Mouse (Mus musculus) intestine, embryonic 16.5 days (tissue): ENCODE data around the gene Arih1. TPM values are rescaled to one million over a fixed set of nuclear protein-coding genes. Genes with fewer than 3 reads are reported as not detected.

Experiments used
- ATAC-seq: fragments of 200-750 bp; cut with Nextera tagmentation; 2 replicates; pipeline ENCODE4 v1.8.0; 2017; ENCODE audit warnings: moderate TSS enrichment, moderate library complexity
- H3K27ac ChIP-seq: fragments of 300-500 bp; sonication (generic); 2 replicates; pipeline ENCODE4 v1.5.1; 2014; ENCODE audit warnings: mild to moderate bottlenecking, low read length
- H3K27me3 ChIP-seq: fragments of 300-500 bp; sonication (generic); replicated peaks from 2 replicates; pipeline ENCODE4 v1.6.1; 2014; ENCODE audit warnings: low read length, control low read depth, mixed read lengths; ENCODE audit not compliant: control insufficient read depth, insufficient read depth
- H3K36me3 ChIP-seq: fragments of 300-500 bp; sonication (generic); 2 replicates; pipeline ENCODE4 v1.6.1; 2014; ENCODE audit warnings: low read length, control low read depth; ENCODE audit not compliant: control insufficient read depth, insufficient read depth
- H3K4me1 ChIP-seq: fragments of 300-500 bp; sonication (generic); 2 replicates; pipeline ENCODE4 v1.6.1; 2014; ENCODE audit warnings: low read length, control low read depth, mixed read lengths; ENCODE audit not compliant: control insufficient read depth, insufficient read depth
- H3K4me2 ChIP-seq: fragments of 300-500 bp; sonication (generic); 2 replicates; pipeline ENCODE4 v1.6.1; 2014; ENCODE audit warnings: low read depth, low read length, control low read depth
- H3K4me3 ChIP-seq: fragments of 300-500 bp; sonication (generic); 2 replicates; pipeline ENCODE4 v1.5.1; 2014; ENCODE audit warnings: mild to moderate bottlenecking, low read length
- H3K9ac ChIP-seq: fragments of 300-500 bp; sonication (generic); 2 replicates; pipeline ENCODE4 v1.6.1; 2014; ENCODE audit warnings: low read depth, low read length
- H3K9me3 ChIP-seq: fragments of 300-500 bp; sonication (generic); 2 replicates; pipeline ENCODE4 v1.6.1; 2016; ENCODE audit warnings: low read length, control low read depth; ENCODE audit not compliant: control insufficient read depth
- WGBS: fragments of 180-500 bp; shearing (Covaris S2); extraction: QIAGEN DNeasy Blood & Tissue Kit; methylation state at CpG from one replicate; pipeline ENCODE4 v1.1.7; 2014; 5-methylcytosine and 5-hydroxymethylcytosine counted together
- polyA plus RNA-seq: library from polyadenylated mRNA; unstranded; fragments of >200 nt; fragmentation: Nextera tagmentation; extraction: Ambion mirVana; gene quantifications from 2 replicates; pipeline ENCODE4 v1.2.1, GENCODE M21; 2015

The Arih1 gene
- polyA plus RNA-seq, 1 experiment from 2014 or later: 7.7 TPM

DNA sequence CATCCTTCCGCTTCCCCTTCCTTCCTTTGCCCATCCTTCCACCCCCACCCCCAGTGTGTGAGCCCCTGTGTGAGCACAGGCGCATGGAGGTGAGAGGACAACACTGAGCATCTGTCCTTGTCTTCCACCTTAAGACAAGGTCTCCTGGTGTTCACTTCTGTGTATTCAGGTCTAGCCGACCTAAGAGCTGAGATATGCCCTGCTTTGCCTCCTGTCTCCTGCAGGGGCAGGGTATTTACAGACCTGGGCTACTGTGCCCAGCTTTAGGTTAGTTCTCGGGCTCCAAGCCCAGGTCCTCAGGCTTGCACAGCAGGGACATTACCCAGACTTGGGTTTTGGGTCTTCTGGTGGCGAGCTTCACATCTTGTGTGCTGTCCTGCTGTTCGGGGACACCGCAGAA is 30.7 kb upstream of the Arih1 start:
- H3K4me1 ChIP-seq: no peaks in the 10 kb centered on the region
- no peaks in the 10 kb centered on the region for H3K36me3 ChIP-seq
- WGBS: 55% methylated on average over 7 of the region's 7 CpGs
- H3K9ac ChIP-seq: no peak overlapping the region
- H3K4me2 ChIP-seq: no peak overlapping the region
- ATAC-seq: no peak
- H3K27me3 ChIP-seq: 0 out of 2 replicates have a peak, but pooled peaks cover 3% of the 10 kb centered on the region
- H3K9me3 ChIP-seq: no peaks in the 10 kb centered on the region
- no peak overlapping the region for H3K4me3 ChIP-seq
- H3K27ac ChIP-seq: no peak overlapping the region

GRCm38 (mm10) chr9:59515069-59515468 is 28.7 kb upstream of the Arih1 start:
- H3K4me3 ChIP-seq: no peak overlapping the region
- ATAC-seq: no peak
- no peaks in the 10 kb centered on the region for H3K36me3 ChIP-seq
- 0 out of 2 replicates have a peak, but pooled peaks cover 3% of the 10 kb centered on the region for H3K27me3 ChIP-seq
- no peaks in the 10 kb centered on the region for H3K9me3 ChIP-seq
- no peaks in the 10 kb centered on the region for H3K4me1 ChIP-seq
- no peak overlapping the region for H3K9ac ChIP-seq
- H3K27ac ChIP-seq: no peak overlapping the region
- 51% methylated on average over 3 of the region's 3 CpGs for WGBS
- no peak overlapping the region for H3K4me2 ChIP-seq

DNA sequence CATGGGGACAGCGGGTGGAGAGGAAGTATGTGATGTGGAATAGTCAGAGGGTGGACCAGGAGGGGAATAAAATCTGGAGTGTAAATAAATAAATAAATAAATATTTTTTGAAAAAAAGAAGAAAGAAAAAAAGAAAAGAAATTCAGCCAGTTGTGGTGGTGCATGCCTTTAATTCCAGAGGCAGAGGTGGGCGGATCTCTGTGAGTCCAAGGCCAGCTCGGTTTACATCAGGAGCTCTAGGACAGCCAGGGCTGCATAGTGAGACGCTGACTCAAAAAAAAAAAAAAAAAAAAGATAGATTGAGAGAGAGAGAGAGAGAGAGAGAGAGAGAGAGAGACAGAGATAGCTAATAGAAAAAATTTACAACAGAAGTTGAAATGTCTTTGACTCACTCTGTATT is 26.0 kb upstream of the Arih1 start:
- 40% methylated on average over 4 of the region's 4 CpGs for WGBS
- Histone ChIP-seq H3K9me3 (no peaks in the 10 kb centered on the region), H3K4me3 (no peak overlapping the region), H3K36me3 (no peaks in the 10 kb centered on the region), H3K27me3 (0 out of 2 replicates have a peak, but pooled peaks cover 3% of the 10 kb centered on the region), H3K9ac (no peak overlapping the region), H3K4me1 (no peaks in the 10 kb centered on the region), H3K4me2 (no peak overlapping the region), H3K27ac (no peak overlapping the region)
- no peak for ATAC-seq

DNA sequence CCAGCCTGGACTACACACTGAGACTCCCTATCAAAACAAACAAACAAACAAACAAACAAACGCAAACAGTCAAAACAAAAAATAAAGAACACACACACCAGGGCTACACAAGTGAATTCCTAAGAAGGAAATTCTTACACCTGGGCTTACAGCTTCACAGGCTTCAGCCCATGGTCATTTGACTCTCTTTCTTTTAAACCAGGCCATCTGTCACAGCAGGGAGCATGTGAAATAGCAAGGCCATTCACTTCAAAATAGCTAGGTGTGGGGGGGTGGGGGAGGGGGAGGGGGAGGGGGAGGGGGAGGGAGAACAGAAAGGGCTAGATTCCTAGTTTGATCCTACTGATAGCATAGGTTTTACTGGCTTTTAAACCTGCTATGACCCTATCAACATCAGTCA is 21.7 kb upstream of the Arih1 start:
- H3K27me3 ChIP-seq: no peaks in the 10 kb centered on the region
- WGBS: 39% methylated on average over 1 of the region's 1 CpGs
- ATAC-seq: no peak
- no peak overlapping the region for H3K4me2 ChIP-seq
- H3K9me3 ChIP-seq: no peaks in the 10 kb centered on the region
- no peaks in the 10 kb centered on the region for H3K36me3 ChIP-seq
- no peak overlapping the region for H3K4me3 ChIP-seq
- H3K4me1 ChIP-seq: no peaks in the 10 kb centered on the region
- no peak overlapping the region for H3K9ac ChIP-seq
- H3K27ac ChIP-seq: no peak overlapping the region

DNA sequence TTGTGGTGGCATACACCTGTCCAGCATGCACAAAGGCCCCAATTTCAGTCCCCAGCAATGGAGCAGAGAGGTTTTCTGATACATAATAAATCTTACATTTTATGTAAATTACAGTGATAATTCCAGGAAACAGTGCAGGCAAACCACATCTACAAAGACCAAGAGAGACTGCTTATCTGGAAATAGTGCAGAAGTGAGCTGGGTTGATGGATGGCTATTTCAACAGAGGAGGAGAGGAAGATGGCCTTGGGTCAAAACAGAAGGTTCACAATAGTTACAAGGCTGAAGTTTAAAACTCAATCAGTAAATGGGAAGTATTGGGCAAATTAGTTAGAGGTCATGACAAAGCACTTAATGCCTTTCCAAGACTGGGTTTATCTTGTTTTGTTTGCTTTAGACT is 913 bp upstream of the Arih1 start:
- Histone ChIP-seq H3K9ac (peak overlapping the region; percentile 99; the same call in 1 of the 2 replicates), H3K36me3 (no peaks in the 10 kb centered on the region), H3K4me3 (peak overlapping the region; percentile 98), H3K4me1 (peaks cover 4% of the 10 kb centered on the region), H3K9me3 (no peaks in the 10 kb centered on the region), H3K4me2 (peak overlapping the region; percentile 65), H3K27me3 (no peaks in the 10 kb centered on the region), H3K27ac (peak overlapping the region; percentile 97)
- ATAC-seq: no peak

- Histone ChIP-seq H3K36me3 (no peaks in the 10 kb centered on the region), H3K9me3 (no peaks in the 10 kb centered on the region), H3K27ac (peak overlapping the region; percentile 97), H3K4me3 (peak overlapping the region; percentile 98), H3K4me2 (peak overlapping the region; percentile 86; the same call in 1 of the 2 replicates), H3K9ac (peak overlapping the region; percentile 99), H3K27me3 (no peaks in the 10 kb centered on the region), H3K4me1 (peaks cover 5% of the 10 kb centered on the region)
- peak; percentile 80 for ATAC-seq
- WGBS: under 1% methylated on average over 54 of the region's 71 CpGs
These were observed 321 bp downstream of the Arih1 start for GRCm38 (mm10) chr9:59486076-59486518.

GRCm38 (mm10) chr9:59485511-59486075 is 825 bp downstream of the Arih1 start:
- Histone ChIP-seq H3K9ac (peak overlapping the region; percentile 99), H3K36me3 (no peaks in the 10 kb centered on the region), H3K4me3 (peak overlapping the region; percentile 98), H3K27me3 (no peaks in the 10 kb centered on the region), H3K4me1 (peaks cover 5% of the 10 kb centered on the region), H3K9me3 (no peaks in the 10 kb centered on the region), H3K4me2 (peak overlapping the region; percentile 86), H3K27ac (peak overlapping the region; percentile 97)
- ATAC-seq: peak; percentile 50
- WGBS: under 1% methylated on average over 33 of the region's 34 CpGs

- no peak for ATAC-seq
- H3K4me3 ChIP-seq: peak overlapping the region; percentile 98
- no peaks in the 10 kb centered on the region for H3K9me3 ChIP-seq
- H3K27ac ChIP-seq: no peak overlapping the region
- H3K36me3 ChIP-seq: no peaks in the 10 kb centered on the region
- H3K4me2 ChIP-seq: peak overlapping the region; percentile 86
- H3K4me1 ChIP-seq: peaks cover 5% of the 10 kb centered on the region
- WGBS: 10% methylated on average over 7 of the region's 7 CpGs
- H3K27me3 ChIP-seq: no peaks in the 10 kb centered on the region
- H3K9ac ChIP-seq: peak overlapping the region; percentile 99
These were observed 1.7 kb downstream of the Arih1 start for GRCm38 (mm10) chr9:59484760-59485159.

DNA sequence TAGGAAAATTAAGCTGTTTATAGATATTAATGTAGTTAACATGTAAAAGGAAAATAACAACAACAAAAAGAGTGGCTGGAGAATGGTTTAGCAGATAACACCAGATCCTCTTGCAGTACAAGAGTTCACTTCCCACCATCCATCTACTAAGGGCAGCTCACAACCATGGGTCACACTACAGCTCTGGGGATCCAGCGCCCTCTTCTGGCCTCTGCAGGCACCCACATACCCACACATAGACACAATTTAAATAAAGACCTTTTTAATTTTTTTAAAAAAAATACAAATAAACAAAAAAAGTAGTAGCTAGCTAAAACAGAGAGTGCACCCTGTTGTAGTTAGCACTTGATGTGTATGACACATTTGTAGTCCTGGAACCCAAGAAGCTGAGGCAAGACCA is 4.0 kb downstream of the Arih1 start:
- Histone ChIP-seq H3K27ac (no peak overlapping the region), H3K4me1 (peaks cover 8% of the 10 kb centered on the region), H3K9me3 (no peaks in the 10 kb centered on the region), H3K4me2 (no peak overlapping the region), H3K36me3 (no peaks in the 10 kb centered on the region), H3K9ac (no peak overlapping the region), H3K27me3 (no peaks in the 10 kb centered on the region), H3K4me3 (no peak overlapping the region)
- WGBS: 26% methylated on average over 1 of the region's 1 CpGs
- ATAC-seq: no peak

DNA sequence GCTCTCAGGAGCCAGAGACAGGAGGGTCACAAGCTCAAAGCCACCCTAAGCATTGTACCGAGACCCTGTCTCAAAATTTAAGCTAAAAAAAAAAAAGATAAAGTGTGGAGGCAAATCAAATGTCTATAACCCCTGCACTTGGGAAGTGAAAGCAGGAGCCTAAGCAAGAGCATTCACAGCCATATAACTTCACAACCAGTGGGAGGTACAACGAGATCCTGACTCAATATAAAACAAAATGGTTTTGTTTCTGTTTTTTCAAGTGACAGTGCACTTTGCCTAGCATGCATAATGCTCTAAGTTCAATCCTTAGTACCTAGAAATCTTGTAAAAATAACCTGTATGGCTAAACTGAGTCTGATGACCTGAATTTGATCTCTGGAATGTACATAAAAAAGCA is 9.8 kb downstream of the Arih1 start:
- WGBS: 89% methylated on average over 2 of the region's 2 CpGs
- H3K9me3 ChIP-seq: no peaks in the 10 kb centered on the region
- ATAC-seq: no peak

More for the DNA sequence above, 9.8 kb downstream of the Arih1 start:
- no peak overlapping the region for H3K4me2 ChIP-seq
- H3K27me3 ChIP-seq: no peaks in the 10 kb centered on the region
- H3K36me3 ChIP-seq: no peaks in the 10 kb centered on the region
- 0 out of 2 replicates have a peak, but pooled peaks cover 3% of the 10 kb centered on the region for H3K4me1 ChIP-seq
- no peak overlapping the region for H3K27ac ChIP-seq
- no peak overlapping the region for H3K9ac ChIP-seq
- no peak overlapping the region for H3K4me3 ChIP-seq
